Mouse (Mus musculus) T-helper 2 cell (primary cell): ENCODE results near the gene Emc7.

Source experiments
- in situ Hi-C: fragments of 300-600 bp; cut with MboI, MseI; formaldehyde crosslinking; loops from one replicate; pipeline ENCODE4 v1.15.1; 2025; ENCODE audit warnings: high pct_unique_total_duplicates

Gene Emc7

DNA sequence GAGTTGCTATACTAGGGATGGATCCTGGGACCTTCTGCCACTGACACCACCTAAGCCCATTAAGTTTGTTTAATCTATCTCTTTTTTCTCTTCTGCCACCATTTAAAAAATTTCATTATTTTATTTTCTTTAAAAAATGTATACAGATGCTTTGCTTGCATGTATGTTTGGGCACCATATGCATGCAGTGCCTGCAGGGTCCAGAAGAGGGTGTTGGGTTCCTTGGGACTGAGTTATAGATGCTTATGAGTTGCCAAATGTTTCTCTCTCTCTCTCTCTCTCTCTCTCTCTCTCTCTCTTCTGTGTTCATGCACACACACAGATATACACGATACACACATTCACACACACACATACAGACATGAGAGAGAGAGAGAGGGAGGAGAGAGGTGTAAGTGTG, 58.2 kb downstream of the Emc7 start:
- in situ Hi-C loops, result no loop called here

DNA sequence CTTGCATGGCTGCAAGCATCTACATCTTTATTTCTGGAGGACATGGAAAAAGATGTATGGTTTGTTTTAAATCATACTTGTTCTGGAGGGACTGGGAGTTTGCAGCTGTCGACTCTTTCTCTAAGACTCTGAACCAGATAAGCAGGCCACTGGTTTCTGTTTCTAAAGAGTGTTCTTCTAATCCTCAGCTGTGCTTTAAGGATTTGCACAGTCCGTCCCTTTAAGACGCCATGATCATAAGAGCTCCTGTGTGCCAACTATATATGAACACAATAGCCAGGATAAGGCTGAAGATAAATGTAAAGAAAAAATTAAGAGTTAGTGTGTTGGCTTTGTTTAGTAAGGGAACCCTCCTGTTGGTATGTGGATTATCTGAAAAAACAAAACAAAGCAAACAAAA, 61.9 kb downstream of the Emc7 start:
- in situ Hi-C loops, result no loop called here

DNA sequence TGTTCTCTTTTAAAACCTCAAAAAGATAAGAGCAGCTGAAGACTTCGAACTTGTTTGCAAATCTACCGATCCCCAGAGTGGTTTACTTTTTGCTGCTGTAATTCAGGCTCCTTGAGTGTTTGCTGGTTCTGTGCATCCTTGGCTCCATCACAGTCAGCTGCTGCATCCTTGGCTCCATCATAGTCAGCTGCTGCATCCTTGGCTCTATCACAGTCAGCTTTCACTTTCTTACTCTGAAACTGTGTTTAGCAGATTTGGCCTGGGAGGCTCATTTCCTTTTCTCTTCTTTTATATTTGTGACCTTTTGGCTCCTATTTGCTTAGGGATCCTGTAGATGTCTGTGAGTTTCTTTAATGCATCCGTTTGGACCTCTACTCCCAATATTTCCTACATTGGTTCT, 62.4 kb downstream of the Emc7 start:
- in situ Hi-C loops, result no loop called here

DNA sequence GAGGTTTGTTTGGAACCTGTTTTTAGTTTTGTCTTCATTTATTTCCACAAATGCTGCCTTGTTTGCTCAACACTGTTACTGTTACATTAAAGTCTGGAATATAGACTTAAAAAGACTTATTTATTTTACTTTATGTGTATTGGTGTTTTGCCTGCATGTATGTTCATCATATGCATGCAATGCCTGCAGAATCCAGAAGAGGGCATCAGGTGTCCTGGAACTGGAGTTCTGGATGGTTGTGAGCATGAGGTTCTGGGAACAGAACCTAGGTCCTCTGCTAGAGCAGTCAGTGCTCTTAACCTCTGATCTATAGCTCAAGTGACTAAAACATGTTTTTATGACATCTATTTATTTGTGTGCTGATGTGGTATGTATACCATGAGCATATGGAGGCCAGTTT, 63.7 kb downstream of the Emc7 start:
- in situ Hi-C loops, result no loop called here

DNA sequence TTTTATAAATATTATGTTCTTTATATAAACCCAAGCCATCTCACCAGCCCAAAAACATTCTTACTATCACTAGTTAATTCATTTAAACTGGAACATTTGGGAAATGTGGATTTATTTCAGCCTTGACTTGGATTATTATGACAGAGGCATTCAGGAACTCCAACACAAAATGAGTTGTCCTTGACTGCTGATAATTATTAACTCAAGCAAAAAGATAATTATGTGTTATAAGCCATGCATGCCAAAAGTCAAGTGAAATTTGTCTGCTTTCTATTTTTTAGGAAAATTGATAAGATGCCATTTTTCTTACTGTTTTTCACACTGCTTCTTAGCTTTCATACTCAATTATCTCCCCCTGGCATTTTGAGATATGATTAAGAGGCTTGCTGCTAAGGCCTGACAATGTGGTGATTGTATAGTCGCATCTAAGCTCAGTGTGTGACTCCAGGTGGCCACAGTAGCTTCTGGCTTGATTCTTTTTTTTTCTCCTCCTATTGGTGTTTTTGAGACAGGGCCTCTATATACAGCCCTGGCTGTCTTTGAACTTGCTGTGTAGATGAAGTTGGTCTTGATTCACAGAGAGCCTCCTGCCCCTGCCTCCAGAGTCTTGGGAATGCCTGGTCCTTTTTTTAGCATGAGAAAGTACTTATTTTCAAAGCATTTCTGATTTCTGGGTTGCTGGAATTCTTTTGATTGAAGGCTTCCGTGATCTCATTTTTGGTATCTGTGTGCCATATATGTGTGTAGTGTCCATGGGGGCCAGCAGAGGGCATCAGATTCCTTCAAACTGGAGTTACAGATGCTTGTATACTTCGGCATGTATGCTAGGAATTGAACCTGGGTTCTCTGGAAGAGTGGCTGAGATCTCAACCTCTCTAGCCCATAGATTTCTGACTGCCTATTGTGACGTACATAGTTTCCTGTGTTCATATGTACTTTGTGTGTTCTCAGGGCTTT, 66.0 kb downstream of the Emc7 start:
- in situ Hi-C loops, result no loop called here
